Mouse (Mus musculus): ENCODE measurements at regions not wholly inside any gene's neighbourhood (a gene's known extent, or its start where the extent isn't known, plus 50 kb on each side); places are given as distances from the start of the nearest gene placed in this dataset.

- TF ChIP-seq PAX5 (IDR thresholded peaks at IDR 0.05; ENCODE audit: low read length) (no peak), CTCF (conservative IDR thresholded peaks at IDR 0.05 in 1 of 2, IDR thresholded peaks at IDR 0.05 in 1 of 2; ENCODE audit: low read depth in 2 of 2, low read length in 2 of 2) (no peak), ZNF384 (IDR thresholded peaks at IDR 0.05; ENCODE audit: low read depth, low read length) (no peak)
These were observed 2956.8 kb upstream of the Lrrc6 start for GRCm38 (mm10) chr15:69457473-69457872.
